Mouse (Mus musculus): ENCODE data around the gene Cenpa.

Gene Cenpa

DNA sequence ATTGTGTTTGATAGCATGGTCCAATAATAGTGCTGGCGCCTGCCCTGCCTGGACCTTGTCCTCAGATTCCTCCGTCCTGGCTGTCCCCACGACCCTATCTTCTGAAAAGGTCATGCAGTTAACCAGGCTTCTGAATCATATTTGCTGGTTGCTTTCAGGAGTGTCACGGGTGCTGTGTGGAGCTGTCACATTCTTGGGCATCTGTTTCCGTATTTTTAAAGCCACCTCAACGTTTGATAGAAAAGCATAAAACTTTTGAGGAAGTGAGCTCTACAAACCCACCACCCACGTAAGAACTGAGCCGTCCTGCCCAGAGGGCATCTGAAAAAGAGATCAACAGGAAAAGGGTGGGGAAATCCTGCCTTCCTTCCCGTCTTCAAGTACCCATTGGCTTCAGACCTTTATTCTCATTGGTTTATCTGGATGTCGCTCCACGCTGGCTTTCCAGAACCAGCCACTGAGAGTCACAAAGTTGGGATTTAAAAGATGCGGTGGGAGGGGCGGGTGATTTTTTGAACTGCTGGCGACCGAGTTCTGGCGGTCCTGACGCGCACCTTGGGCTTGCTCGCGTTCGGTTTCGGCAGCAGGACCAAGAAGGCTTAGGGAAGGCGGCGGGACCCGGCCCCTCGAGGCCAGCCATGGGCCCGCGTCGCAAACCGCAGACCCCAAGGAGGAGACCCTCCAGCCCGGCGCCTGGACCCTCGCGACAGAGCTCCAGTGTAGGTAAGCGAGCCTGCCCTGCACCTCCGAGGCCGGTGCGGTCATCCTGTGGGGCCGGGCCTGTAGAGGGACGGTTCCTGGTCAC lies at the start of gene Cenpa:
Gene Cenpa (plus strand): TSS at position 387 of the 805 bp plus-strand sequence.
- DNase-seq = peak; percentile 80 to 89

DNA sequence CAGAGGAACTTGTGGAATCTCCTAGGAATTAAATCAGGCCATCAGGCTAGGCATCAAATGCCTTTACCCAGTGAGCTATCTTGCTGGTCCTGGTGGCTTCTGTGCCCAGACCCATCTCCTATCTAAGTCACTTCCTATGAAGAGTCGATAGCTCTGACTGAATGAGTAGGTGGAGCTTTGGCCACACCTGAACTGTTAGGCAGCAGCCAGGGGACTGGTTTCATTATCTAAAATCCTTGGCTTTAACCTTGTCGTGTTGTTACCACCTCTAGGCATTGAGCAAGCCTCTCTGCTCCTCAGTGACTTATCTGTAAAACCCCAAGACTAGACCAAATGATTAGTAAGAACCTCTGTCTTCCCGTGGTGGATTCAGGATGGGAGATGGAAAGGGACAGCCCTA lies 49.2 kb upstream of the Cenpa start:
- peak in 1 of 2 experiments; percentile 8 for DNase-seq

DNA sequence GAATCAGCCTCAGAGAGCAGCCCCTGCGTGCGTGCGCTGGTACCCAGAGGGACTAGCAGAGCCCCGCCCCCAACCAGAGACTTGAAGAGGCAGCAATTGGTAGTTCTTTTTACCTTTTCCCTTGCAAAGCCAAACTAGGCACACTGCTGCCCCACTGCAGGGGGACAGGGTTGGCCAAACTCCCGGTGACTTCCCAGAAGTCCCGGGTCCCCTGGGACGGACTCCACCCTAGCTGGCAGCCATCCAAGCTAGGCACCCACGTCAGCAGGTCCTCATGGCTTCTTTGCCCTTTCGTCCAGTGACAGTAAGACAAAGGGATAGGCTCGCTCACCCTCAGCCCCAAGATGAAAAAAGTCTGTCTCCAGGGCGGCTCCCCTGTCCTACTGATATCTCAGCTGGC lies 48.7 kb upstream of the Cenpa start:
- DNase-seq = peak; percentile 26 to 50

DNA sequence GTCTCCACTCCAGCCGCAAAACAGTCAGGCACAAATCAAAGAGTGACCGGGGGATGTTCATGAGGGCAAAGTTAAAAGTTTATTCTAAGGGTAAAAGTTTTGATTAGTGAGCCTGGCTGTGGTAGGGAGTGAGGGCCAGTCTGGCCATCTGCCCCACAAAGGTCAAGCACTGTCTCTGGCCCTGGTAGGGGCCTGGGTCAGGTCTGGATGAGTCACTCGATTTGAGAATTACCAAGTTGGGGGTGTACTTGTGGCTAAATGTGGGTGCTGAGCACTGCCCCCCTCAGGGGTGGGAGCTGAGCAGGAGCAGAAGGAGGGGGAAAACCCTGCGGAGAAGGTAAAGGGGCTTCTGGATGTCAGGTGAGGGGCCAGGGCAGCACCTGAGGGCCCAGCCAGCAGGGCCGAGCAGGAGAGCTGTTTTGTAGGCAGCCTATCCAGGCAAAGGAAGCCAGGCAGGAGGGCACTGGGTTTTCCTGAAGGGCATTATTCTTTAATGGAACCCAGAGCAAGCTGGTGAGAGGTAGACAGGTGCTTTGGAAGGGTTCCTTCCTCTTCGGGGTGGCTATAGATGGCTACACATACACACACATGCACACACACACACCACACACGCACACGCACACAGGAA lies 48.1 kb upstream of the Cenpa start:
- DNase-seq = no peak

DNA sequence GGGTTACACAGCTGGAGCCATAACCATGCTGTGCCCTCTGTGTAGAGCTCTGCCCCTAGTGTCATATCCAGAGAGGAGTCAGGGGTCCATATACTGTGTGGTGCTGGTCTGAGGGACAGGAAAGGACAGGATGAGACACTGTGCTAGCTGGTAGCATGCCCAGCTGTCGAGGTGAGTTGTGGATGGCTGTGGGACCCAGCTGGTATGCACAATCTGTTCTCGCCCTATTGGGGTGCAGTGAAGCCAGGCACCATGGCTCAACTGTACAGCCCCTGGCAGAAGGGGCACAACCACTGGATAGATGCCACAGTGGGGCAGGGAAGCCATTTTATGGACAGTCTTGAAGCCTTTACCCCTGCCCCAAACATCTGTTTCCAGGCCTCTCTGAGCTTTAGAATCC lies 47.4 kb upstream of the Cenpa start:
- DNase-seq = peak in 1 of 2 experiments; percentile 21

DNA sequence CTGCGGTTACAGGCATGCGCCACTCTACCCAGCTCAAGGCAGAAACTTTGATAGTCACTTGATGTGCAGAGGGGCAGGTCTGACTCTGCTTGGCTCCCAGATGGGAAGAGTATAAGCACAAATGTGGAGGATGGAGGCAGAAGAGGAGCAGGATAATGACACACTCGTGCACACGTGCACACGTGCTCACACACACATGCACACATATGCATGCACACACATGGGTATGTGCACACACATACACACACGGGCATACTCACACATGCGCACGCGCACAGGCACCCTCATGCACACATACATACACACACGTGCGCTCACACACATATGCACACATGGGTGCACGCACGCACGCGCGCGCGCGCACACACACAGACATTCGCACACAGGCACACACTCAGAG lies 46.0 kb upstream of the Cenpa start:
- peak in 1 of 2 experiments; percentile 8 for DNase-seq

DNA sequence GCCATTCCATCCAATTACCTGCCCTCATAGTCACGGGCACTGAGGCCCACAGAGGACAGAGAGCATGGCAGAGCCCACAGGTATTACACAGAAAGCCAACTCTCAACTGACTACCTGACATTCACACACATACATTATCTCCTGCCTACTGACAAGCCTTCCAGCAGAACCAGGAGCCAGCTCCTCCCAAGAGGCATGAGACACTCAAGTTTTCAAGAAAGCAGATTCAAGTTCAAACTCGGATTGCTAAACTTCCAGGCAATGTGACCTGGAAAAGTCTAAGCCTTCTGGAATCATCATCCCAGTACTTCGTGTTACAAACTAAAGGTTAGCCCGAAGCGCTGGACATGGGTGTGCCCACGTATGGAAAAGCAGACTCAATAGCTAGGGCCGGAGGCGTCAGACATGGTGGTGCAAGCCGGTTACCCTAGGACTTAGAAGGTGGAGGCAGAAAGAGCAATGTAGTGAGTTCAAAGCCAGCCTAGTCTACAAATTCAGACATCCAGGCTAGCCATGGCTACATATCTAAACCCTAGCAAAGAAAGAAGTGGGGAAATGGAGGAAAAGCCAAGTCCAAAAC lies 45.3 kb upstream of the Cenpa start:
- DNase-seq = peak in 1 of 2 experiments; percentile 9

DNA sequence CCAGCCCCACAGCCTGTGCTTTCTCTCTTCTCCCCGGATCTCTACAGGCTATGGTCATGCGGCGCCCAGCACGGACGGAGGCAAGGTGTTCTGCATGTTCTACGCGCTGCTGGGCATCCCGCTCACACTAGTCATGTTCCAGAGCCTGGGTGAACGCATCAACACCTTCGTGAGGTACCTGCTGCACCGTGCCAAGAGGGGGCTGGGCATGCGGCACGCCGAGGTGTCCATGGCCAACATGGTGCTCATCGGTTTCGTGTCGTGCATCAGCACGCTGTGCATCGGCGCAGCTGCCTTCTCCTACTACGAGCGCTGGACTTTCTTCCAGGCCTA lies 44.8 kb upstream of the Cenpa start:
- DNase-seq = peak in 1 of 2 experiments; percentile 63

DNA sequence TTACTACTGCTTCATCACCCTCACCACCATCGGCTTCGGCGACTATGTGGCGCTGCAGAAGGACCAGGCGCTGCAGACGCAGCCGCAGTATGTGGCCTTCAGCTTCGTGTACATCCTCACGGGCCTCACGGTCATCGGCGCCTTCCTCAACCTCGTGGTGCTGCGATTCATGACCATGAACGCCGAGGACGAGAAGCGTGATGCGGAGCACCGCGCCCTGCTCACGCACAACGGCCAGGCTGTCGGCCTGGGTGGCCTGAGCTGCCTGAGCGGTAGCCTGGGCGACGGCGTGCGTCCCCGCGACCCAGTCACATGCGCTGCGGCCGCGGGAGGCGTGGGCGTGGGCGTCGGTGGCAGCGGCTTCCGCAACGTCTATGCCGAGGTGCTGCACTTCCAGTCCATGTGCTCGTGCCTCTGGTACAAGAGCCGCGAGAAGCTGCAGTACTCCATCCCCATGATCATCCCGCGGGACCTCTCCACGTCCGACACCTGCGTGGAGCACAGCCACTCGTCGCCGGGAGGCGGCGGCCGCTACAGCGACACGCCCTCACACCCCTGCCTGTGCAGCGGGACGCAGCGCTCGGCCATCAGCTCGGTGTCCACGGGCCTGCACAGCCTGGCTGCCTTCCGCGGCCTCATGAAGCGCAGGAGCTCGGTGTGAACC lies 44.3 kb upstream of the Cenpa start:
- peak; percentile 62 to 63 for DNase-seq

DNA sequence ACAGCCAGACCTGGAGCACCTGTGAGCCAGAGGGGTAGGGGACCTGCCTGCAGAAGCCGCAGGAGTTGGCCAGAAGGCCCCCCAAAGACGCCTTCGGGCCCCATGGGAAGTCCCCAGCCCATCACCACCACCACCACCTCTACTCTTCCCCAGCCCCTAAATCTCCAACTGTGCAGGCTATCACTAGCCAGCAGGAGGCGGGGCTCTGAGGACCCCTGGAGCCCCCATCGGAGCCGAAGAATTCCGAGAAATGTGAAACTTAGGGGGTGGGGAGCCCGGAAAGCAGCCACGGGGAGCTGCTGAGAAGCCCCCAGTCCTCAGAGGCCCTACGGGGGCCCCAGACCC lies 43.8 kb upstream of the Cenpa start:
- DNase-seq = no peak

DNA sequence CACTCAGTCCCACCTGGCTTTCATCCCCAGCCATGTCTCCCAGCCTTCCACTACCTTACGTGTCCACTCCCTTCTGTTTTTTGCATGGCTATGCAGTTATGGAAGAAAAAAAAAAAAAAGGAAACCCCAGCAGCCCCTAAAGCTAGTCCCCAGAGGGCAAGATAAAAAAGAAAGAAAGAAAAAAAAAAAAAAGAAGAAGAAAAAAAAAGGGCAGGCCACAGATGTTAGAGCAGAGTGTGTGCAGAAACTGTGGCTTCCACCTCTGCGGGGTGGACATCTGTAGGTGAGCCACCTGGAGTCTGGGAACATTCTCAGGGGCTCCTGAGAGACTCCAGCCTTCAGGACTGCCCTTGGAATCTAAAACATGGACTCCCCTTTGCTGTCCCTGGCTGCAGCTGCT lies 43.2 kb upstream of the Cenpa start:
- no peak for DNase-seq

DNA sequence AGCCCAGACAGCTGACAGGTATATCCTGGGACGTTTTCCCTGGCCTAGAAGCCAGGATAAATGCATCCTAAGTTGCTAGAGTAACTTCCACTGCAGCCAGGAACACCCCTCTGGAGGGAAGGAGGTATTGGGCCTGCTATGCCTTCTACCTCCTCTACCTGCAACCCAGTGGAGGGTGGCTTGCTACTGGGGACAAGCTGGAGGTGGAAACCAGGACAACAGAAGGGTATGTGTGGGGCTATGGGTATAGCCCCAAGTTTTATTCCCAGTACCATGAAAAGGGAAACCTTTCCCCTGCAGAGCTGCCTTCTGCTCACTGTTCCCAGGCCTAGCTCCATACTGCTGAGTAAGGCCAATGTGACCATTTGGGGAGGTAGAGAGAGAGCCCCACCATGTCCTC lies 42.3 kb upstream of the Cenpa start:
- DNase-seq = peak in 1 of 2 experiments; percentile 20

DNA sequence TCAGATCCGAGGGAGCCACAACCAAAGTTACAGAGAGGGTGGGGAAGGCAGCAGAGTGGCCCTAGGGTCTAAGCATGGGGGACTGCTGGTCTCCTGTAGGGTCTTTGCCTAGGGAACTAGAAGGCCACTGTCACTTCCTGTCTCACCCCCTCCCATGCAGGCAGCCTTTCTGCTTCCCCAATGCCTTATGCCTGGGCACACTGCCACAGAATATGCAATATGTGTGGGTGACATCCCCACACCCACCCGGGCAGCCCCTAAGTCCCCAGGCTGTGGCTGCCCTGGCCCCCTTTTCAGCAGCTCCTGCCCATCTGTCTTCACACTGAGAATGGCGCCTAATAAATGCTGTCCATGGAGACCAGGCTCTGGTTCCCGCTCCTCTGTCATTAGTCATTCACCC lies 41.7 kb upstream of the Cenpa start:
- DNase-seq = peak in 1 of 2 experiments; percentile 13

DNA sequence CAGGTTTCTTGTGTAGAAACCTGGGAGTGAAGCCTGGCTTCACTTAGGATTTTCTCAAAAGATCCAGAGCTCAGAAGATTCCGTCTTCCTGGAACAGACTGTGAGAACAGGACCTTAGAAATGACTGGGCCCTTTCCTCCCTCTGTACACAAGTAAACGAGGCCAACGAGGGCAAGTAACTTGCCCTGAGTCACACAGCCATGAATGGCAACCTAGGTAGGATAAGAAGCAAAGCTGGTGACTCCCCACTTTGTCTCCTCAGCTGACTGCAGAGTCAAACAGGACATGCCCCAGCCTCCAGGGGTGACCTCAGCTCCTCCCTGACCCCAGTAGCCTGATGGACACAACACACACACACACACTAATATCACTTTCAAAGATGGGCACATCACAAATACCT lies 41.2 kb upstream of the Cenpa start:
- DNase-seq = no peak

DNA sequence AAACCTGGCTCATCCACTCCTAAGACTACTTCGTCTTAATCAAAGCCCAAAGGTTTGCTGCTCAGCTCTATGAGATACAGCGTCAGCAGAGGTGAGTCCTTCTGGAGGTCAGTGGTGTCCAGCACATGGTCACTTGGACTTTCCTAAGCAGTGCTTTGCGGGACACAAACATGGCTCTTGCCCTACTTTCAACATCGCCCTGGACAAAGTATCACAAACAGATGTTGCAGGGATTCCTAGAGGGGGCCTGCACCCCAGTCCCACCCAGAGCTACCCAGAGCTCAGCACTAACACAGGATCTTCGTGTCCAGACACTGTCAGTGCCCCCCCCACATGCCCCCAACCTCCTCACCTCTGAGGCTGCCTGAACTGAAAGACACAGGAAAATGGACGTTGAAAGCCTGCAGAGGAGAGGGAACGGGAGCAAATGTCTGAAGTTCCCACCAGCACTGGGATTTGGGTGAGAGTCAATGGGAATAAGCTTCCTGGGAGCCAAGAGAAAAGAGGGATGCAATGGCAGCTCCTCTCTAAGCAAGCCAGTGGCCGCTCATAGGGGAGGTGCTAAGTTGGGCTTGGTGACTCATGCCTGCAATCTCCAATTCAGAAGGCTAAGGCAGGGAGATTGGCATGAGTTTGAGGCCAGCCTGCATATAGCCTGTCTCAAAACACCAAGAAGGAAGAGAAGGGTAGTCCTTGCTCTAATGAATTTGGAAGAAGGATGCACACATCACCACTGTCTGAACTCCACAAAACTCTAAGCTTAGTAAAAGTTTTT lies 40.1 kb upstream of the Cenpa start:
- DNase-seq = peak in 1 of 2 experiments; percentile 15

DNA sequence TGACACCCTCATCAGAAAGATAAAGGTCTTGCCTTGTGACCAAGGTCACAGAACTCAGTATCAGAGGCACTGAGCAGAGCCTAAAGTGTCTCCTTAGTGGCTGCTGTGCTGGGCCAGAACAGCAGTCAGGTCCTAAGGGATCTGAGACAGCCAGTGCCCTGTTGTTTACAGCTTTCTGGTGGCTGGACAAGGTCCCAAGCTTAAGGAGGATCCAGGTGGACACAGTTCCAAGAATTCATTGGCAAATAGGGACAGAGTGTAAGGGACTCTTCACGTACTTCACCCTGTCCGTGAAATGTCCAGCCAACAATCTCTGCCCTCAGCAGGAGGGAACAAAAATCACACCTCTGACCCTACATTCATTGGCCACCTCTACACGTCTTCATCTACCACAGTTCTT lies 38.1 kb upstream of the Cenpa start:
- DNase-seq = no peak

DNA sequence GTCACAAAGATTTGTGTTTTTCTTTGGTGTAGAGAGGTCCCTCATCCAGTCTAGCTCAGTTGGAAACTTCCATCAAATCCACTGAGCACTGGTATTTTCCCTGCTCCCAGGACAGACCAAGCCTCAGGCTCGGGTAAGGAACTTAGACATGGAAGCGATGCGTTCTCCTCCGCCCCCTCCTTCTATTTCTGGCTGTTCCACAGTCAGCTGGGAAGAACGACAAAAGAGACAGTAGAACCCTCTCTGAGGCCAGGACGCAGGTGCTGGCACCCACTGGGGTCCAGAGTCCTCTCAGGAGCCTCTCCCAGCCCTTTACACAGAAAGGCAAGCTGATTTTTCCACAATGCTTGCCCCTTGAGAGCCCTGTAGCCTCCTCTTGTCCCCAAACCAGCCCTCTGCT lies 36.2 kb upstream of the Cenpa start:
- no peak for DNase-seq

DNA sequence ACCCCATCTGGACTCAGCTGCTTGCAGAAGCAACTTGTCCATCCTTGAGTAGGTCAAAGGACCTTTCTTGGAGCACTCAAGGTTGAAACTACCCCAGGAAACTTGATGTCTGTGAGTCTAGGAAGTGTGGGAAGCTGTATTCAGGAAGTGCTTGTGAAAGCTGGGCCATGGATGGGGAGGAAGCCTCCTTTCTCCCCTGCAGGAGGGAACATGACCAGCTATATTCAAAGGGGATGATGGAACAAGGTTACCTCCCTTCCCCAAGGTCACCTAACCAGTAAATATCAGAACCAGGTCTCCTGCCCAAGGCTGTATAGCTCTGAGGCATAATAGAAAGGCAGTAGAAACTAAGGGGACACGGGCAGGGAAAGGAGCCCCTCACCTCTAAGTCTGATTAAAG lies 34.4 kb upstream of the Cenpa start:
- no peak for DNase-seq

DNA sequence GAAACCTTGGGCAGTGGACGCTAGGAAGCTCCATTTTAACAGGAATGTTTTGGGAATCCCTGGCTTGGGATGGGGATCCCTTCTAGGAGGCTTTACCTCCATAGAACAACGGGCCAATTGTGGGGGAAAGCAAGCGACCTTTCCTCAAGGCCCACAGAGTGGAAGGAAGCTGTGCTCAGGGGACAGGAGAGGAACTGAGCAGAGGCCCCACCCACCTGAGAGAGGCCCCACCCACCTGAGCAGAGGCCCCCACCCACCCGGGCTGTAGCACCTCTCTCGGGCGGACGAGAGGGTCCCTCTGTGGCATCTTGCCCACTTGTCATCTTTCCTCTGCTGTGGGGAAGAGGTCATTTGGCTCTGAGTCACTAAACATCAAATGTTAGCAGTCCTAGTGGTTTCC lies 29.6 kb upstream of the Cenpa start:
- no peak for DNase-seq

DNA sequence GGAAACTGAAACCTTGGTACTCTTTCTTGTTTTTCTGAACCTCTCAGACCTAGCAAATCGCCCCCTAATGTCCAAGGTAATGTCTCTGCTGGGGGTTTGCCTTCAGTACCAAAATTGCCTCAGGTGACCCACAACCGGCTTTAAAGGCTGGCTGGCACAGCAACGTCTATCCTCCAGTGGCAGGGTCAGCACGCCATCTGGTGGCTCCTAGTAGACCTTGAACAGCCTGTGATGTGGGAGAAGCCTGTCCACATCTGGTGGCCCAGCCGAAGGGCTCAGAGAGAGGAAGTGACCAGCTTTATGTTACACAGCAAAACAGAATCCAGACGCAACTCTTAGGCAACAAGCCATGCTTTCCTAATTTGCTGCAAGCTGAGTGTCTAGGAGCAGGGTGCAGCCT lies 28.5 kb upstream of the Cenpa start:
- DNase-seq = peak; percentile 83 to 90

DNA sequence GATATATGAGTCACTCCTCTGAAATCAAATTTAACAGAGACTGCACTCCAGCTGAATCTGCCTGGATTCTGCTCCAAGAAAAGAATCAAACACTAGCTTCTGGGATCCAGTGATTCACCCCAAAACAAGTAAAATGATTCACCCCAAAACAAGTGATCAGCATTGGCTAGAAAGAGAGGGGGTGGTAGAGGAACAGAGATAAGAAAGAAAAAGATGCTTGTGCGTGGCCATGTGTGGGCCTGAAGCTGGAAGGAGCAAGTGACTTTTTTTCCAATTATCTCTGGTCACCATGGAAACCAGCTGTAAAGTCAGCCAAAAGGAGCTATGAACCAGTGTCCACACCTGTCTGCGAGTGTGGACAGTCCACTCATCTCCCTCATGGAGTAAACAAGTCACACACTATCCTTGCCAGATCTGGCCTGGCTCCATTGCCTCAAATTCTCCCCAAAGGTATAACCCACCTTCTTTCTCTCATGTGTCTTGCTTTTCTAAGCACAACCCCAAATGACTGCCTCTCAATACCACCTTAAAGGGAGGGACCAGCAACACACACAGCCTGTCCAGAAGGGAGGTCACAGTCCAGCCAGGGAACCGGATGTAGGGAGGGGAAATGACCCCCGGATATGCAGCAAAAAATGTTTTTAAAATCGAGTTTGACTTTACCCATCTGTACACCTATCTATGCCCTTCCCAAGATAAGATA lies 22.9 kb upstream of the Cenpa start:
- no peak for DNase-seq

DNA sequence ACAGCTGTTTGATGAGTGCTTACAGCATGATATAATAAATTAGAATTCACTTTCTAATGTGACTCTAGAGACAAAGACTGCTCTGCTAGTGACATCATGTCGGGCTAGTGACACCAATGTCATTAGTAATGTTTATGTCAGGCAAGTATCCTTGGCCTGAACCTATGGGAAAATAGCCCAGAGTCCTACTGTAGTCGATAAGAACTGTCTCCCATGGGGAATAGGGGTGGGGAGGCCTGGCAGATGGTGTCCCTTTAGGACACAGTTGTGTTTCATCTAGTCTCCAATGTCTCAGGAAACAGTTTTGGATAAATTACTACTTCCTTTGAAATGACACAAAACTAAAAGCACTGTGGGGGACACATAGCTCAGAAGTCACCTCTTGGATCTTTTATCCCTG lies 20.5 kb upstream of the Cenpa start:
- DNase-seq = no peak
